Mouse (Mus musculus) adrenal gland, postnatal 10 days (tissue): Measurements from ENCODE around the gene Satb2. TPM values are rescaled to one million over a fixed set of nuclear protein-coding genes. Genes with fewer than 3 reads are reported as not detected.
A peak's percentile ranks its signal among the peaks of the same experiment; 100 is the strongest.

ENCODE experiments used
- DNase-seq: peaks from one replicate; pipeline ENCODE4 v3.0.0; 2021; ENCODE audit warnings: mixed read lengths
- total RNA-seq, 2 experiments: library from RNA; stranded (reverse); gene quantifications; 2 replicates each; pipeline ENCODE4 v1.2.3; 2021

Satb2 gene
- total RNA-seq, 2 experiments from 2014 or later = 1.2 to 3.6 TPM

DNA sequence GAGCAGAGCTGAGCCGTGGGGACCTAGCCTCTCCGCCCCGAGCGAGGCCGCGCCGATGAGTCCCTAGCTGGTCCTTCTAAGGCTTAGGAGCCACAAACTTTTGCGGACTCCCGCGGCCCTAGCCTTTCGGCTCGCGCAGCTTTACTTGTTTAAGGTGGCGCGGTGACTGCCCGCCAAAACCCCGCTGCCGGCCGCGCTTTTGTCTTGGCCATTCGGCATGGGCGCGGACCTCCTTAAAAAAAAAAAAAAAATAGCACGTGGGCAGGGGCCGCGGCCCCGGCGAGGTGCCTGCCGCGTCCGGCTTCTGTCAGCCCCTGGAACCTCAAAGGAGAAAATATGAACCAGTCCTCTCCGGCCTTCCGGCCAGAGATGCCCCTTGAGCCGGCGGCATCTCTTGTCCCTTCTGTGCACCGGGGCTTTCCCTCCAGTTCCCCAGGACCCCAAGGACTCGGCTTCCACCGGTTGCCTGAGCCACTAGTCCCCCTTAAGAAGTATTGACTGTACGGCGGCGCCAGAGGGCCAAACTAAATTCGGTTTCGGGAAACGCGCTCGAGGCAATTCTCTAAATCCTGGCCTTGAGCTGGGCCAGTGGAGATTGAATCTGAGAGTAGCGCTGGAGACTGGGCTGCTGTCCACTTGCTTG is 5.4 kb downstream of the Satb2 start:
- DNase-seq = peak; percentile 96

DNA sequence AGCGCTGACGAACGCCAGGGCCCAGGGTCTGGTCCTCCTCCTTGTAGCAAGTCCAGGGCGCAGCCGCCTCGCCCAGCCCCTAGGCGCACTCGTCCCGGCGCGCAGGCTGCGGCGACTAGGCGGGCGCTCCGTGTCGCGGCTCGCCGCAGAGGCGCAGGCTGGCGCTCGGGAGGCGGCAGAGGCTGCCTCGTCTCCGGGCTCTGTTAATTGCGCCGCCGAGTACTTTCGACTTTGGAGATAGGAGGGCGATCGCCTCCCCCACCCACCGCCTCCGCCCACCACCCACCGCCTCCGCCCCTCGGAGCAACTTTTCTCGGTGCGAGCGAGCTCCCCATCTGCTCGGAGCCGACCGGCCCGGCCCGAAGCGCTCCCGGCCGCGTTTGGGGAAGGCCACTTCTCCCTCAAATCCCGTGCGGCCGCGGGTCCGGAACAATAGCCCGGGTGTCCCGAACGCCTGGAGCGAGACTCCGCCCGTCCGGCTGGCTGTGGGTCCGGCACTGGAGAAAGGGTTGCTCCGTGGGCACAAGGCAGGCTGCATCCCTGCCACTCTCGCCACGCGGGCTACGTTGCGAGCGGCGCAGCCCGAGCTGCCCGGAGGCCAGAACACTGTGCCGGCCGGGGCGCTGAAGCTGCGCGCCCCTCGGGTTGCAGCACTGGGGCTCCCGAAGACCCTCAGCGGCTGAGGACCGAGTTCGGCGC is 6.0 kb downstream of the Satb2 start:
- DNase-seq = peak; percentile 67

DNA sequence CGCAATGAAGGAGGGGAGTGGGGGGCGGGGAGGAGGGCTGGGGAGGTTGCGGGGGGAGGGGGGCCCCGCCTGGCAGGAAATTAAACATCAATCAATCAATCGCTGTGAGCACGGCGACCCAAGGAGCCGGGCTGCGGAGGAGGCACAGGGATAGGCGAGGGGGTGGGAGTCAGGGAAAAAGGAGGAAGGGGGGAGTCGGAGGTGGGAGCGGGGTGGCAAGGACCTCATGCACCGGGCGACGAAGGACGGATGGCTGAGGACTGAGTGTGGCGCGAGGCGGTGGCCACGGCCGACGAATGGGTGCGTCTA is 6.6 kb downstream of the Satb2 start:
- DNase-seq = no peak

DNA sequence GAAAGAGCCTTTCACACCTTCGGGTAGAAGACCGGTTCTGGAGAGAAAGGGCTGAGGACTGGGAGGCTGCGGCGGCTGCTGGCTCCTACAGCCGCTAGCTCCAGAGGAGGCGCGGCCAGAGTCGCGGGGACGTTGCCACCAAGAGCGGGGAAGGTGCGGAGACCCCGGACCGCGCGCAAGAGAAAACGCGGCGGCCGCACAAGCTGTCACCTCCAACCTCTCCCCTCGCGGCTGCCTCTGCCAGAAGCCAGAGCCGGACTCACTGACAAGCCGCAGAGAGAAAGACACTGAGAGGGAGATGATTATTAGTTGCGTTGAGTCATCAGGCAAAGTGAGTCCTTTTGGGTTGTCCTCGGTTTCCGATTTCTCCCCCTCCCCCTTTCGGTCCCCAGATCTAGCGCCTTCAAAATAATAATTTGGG is 7.0 kb downstream of the Satb2 start:
- DNase-seq = no peak

DNA sequence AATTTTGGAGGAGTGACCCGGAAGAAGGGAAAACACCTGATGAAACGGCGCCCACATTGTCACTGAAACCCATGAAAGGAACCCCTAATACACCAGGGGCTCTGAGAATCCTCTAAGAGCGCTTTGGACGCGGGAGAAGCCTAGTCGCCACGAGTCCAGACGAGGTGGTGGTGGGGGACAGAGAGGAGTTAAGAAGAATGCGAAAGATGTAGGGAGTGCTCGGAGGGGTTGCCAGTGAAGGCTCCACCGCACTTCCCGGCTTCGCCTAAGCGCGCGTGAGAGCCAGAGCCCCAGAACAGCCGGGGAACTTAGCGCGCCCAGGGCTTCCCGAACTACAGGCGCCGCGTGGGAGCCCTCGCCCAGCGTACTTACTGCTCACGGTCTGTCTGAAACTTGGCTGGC is 7.7 kb downstream of the Satb2 start:
- DNase-seq = no peak

DNA sequence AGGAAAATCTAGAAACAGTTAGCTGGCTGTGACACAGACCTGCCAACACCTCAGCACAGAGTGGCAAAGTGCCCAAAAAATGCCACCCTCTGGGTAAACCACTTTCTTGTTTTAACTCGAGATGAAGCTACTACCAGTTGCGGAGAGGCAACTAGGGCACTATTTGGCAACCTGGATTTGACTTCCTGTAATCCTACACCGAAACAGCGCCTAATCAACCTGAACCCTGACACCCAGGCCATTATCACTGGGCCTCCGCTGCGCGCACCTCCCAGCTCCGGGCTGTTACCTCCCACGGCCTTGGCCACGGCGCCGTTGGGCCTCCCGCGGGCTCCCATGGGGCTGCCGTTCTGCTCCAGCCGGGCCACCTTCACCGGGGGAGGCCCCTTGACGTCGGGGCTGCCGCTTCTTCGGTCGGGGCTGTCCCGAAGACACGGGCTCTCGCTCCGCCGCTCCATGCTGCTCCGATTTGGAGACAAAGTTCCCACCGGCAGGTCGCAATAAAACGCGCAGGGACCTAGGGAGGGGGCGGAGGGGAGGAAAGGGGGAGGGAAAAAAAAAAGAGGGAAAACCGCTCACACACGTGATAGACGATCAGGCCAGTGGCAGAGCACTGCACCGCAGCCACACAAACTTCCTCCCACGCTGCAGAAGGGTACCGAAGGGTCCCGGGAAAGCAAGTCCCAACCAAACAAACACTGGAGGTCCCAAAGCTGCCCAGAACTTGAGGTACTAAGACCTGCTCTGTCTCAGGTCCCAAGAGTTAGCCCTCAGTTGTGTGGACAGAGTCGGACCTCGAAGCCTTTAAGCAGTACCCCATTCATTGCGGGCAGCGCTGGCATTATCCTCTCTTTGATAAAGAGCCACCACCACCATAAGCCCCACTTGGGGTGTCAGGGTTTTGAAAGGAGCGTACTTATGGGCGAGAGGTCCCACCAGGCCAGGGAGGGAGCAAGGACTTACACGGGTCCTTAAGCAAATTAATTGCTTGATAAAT is 8.8 kb downstream of the Satb2 start:
- no peak for DNase-seq

DNA sequence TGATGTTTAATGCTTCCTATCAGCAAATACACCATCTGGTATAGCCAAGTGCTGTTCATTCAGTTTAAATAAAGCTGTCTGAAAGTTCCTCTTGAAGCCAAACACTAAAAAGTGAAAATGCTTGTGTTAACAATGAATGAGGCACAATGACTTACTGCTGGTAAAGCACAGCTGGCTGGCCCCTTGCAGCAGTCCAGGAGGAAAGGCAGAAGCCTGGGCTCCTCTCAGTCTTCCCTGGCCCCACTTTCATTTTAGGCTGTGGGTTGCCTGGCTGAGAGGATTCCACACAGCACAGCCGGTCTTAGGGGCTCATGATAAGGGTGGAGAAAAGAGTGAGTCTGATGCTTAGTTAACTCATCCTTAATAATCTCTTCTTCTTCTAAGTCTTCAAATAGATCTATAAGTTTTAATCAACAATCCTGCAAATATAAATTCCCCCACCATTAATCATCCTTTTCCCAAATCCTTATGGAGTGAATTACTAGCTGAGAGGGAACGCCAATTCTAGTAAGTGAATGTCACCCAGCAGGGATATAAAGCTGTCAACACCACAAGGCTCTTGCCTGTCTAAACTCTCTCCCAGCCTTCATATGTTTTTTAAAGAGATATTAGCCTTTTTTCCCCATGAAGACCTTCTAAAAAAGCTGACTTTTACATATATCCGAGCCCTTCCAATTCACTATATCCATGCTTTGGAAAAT is 12.4 kb downstream of the Satb2 start:
- no peak for DNase-seq

DNA sequence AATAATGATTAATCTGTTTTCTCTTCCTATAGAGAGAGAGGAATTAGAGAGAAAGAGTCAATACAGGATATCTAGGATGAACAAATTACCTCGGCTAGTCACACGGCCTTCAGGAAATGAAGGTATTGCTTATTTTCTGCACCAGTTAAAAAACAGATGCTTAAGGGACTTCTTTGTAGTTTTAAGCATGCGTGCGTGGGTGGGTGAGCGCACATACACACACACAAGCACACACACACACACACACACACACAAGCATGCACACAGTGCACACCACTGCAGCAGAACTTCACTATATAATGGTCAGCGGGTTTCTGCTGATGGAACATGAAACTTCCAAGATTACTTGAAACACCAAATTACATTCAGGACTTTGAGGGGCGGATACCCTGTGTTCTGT is 14.0 kb downstream of the Satb2 start:
- no peak for DNase-seq

DNA sequence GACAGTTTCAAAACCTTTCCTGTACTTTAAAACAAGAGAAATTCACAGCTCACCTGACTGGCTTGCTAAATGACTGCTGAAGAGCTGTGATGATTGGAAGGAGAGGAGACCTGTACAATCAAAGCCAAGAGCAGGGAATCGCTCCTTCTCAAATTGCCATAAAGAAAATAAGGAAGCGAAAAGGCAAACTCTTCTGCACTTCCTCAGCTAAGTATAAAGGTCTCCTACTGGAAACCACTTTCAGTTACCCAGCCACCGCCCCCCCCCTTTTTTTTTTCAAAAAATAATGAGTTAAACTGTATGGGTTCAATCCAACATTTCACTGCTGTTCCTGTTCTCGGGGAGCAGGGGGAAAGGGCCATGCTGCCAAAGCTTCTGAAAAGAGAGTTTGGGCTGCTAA is 15.2 kb downstream of the Satb2 start:
- no peak for DNase-seq

DNA sequence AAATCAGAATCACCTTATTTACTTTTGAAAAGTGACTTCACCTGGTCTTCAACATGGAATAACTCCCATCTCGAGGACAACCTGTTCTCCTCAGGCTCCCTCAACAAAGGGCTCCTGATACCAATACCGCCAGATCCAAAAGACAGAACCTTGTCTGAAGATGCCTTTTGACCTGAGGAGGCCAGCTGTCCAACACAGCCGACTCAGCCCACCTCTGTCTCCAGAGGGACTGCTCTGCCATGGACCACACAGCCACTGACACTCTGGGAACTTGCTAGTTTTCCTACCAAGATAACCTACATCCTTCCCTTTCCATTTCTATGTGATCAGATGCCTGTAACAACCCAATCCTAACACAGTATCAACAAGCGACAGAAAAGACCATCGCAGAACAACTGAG is 19.5 kb downstream of the Satb2 start:
- no peak for DNase-seq

DNA sequence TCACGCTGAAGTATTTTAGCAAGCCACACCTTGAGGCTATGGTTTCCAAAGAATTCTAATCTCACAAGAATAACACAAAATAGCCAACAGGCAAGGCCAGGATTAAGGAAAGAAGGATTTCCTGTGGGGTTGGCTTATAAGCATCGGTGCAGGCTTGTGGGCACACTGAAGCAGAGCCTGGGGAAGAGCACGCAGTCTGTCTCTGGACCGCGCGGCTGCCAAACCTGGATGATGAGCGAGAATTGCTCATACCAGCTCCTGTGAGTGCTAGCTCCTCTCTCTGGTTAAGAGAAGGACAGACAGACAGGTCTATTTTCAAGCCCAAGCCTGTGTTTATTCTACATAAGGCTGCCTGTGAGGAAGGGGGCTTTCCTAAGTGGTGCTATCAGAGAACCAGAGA is 20.5 kb downstream of the Satb2 start:
- DNase-seq = no peak

DNA sequence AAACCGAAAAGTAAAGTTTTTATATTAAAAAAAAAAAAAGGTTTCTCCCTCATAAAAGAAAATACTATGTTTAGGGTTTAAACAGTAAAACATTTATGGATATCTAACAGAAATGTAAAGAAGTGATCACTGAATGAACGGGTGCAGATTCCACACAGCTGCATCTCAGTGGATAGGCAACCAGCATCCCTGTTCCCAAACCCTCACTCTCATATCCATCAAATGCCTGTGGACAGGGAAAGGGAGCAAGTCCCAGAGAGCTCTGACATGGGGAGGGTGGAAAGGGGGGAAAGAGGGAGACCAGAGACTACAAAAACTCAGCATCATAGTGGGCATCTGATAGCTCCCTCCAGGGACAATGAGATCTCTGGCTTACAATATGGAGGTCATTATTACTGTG is 21.6 kb downstream of the Satb2 start:
- no peak for DNase-seq

DNA sequence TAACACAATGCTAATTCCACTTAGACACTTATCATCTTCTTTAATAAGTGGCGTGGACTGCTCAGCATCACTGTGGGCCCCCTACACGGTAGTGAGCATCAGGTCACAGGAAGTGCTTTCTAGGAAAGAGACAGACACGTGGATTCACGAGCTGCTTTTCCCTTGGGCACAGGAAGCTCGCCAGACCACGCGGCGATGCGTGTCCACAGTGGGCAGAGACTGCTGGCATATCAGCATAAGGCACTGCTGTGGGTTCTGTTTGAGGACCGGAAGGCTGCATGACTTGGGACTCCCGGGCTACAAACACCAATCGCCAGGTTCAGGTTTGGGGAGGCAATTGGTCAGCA is 22.7 kb downstream of the Satb2 start:
- no peak for DNase-seq

DNA sequence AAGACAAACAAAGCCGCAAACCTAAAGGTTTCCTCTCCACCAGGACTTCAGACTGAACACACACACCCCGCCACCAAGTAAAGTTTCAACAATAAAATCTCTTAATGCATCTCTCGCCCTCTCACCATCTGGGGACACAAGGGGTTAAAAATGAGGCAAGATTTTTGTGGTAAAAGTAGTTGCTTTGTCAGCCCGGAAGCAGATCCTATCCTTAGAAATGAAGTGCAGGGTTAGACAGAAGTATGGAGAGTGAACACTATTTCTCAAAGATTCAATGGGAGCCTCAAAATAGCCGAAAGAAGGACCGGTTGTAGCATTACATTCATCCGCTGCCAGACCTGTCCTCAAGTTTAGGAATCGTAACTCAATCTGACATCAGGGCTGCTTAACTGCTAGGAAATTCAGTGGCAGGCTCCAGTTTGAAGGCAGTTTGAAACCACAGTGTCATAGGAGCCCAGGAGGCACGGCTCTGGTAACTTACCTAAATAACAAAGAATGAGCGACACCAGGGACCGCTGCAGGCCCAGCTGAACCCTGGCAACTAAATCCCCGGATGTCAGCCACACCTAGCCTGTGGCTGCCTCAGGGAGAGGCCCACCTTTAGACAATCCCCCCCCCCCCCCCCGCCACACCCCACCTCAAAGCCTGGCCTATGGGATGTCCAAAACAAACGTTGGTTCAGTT is 23.3 kb downstream of the Satb2 start:
- DNase-seq = no peak

DNA sequence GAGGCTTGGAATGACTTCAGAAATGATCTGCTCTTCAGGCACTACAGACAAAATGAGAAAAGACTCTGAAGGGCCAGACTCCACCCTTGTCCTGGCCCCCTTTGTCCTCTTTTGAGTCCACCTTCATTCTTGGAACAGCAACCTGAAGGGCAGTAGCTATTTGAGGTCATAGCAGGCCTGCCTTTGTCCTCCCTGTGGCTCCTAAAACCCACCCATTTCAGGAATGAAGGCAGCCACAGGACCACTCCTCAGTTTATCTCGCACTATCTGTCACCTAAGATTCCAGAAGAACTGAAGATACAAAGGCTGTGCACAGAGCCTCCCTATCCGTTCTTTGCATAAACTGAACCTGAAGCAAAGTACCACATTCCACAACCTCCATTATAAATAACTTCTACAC is 24.9 kb downstream of the Satb2 start:
- DNase-seq = no peak

DNA sequence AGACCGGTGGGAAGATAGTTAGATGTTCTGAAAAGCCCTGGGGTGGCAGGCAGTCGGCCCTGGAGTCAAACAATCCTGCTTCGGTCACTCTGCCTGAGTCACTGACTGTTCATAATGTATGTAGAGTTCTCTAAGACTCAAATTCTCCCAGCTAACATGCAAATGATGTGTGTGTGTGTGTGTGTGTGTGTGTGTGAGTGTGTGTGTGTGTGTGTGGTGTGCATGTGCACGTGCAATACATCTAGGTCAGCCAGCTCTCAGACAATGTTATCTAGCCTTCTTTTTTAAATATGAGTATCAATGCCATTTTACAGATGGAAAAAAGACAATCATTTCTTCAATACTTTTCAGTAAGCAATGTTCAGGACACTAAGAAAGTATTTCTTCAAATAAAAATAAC is 26.5 kb downstream of the Satb2 start:
- no peak for DNase-seq

DNA sequence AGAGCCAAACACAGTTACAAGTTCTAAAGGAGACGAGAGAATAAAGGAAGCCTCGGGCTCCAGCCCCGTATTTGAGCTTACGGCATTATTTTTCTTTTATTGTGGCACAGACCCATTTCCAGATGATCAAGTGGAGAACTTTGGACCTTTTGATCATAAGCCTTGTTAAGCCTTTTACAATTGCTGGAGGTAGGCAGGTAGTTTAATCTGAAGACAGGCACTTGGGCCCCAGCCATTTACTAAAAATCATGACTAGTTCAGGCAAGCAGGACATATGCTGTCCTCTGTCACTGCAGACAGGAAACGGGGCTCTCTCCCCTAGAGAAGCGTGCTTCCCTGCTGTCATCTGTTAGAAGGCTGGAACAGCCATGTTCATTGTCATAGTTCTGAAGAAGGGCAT is 26.9 kb downstream of the Satb2 start:
- no peak for DNase-seq

DNA sequence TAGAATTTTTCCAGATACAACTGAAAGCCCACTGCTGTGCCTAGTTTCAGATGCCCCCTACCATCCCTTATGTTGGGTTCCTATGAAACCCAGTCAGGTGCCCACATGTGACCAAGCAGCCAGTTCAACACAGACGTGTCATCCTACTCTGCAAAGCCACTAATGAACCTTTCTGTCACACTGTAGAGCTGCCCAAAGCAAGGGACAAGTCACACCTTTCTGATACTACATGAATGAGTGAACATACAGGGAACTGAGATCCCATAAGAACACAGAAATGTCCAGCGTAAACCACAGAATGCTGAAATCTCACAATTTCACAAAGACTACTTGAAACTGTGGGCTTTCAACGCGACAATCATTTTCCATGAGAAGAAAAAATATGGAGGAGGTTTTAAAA is 39.0 kb downstream of the Satb2 start:
- no peak for DNase-seq

DNA sequence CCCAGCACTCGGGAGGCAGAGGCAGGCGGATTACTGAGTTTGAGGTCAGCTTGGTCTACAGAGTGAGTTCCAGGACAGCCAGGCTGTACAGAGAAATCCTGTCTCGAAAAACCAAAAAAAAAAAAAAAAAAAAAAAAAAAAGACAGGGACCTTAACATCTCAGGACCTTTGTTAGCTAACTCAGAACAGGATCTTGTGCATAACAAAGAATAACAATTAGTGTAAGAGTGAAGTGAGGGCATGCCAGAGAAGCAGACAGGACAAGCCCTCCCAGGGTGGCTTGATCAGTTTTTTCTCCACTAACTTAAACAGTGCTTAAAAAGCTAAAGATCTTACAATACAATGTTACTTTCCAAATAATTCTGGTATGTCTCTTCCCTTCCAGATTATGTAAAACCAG is 40.0 kb downstream of the Satb2 start:
- DNase-seq = no peak

DNA sequence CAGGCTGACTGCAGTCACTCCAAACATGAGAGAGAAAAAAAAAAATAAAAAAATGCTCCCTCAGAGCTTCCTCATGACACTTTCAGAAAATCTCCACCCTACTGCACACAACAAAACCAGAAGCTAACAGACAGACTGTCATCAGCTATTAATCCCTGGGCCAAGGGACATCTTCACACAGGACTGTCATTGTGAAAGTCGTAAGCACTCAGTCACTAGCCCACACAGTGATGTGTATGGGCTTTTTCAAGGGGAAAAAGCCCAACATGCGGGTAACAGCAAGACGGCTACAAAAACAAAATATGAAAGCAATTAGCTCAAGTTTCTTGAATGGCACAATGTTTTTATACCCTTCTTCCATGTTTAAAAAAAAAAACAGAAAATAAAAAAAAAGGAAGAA is 41.9 kb downstream of the Satb2 start:
- DNase-seq = no peak

DNA sequence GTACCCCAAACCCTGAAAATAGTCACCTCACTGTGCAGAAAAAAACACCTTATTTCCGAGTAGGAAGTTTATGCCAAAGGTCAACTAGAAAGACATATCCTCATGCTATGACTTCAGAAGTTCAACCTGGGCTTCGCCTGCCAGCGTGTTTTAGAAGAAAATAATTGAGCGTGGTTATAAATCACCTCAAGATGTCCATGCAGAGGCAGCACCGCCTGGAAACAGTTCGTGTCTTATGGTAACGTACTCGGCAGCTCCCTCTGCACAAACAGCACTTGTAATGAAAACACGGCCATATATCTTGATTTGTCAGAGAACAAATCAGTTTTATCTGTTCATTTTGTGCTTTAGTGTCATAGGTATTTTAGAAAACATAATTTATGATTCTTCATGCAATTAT is 44.6 kb downstream of the Satb2 start:
- DNase-seq = no peak

DNA sequence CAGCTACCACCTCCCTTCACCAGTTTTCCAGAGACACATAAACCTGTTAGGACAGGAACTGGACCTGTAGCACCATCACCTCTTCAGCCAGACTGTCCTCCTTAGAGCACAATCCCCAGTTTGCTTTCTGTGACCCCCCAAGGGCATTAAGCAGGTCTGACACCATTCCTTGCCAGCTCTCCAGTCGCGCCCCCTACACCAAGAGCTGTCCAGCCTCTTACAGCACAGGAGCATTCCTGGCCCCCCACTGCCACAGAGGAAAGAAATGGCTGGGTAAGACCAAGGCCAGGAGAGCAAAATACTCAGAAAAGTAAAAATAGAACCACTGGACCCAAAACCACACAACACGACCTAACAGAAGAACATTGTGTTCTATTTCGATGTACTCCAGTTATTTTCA is 48.4 kb downstream of the Satb2 start:
- DNase-seq = no peak
